Comparison of ENCODE assay signal across 8 mouse cellular contexts in genomic region chr8:114881891-114882401, GRCm38 (mm10).
A peak's percentile ranks its signal among the peaks of the same experiment; 100 is the strongest.
DNase-seq lines count a peak whose midpoint lies in the region; ATAC-seq lines count a peak whose summit lies in the region.

No protein-coding gene starts in this region.

- H3K9ac ChIP-seq in hindbrain, embryonic 14.5 days = no peak overlapping the region

- no peak overlapping the region for H3K4me2 ChIP-seq in hindbrain, embryonic 14.5 days (replicated peaks)

- peaks cover 32% of the 10 kb centered on the region for H3K27me3 ChIP-seq in hindbrain, embryonic 10.5 days (ENCODE audit: insufficient read depth, poor library complexity, severe bottlenecking)
- H3K27me3 ChIP-seq in hindbrain, embryonic 14.5 days (ENCODE audit: control insufficient read depth, insufficient read depth, low read length) = no peaks in the 10 kb centered on the region

- no peaks in the 10 kb centered on the region for H3K9me3 ChIP-seq in hindbrain, embryonic 10.5 days
- H3K9me3 ChIP-seq in hindbrain, embryonic 14.5 days (ENCODE audit: control insufficient read depth, low read length) = no peaks in the 10 kb centered on the region

- no peak for DNase-seq in hindbrain, embryonic 10.5 days (ENCODE audit: low spot score)
- no peak for DNase-seq in hindbrain, embryonic 14.5 days (ENCODE audit: low spot score)
- peak; percentile 75 for DNase-seq in cerebellum, adult 9-11 months
- DNase-seq in kidney, postnatal 36 days = peak; percentile 42 to 43
- peak; percentile 79 for DNase-seq in naive thymus-derived CD4-positive, alpha-beta T cell, adult 2 months (ENCODE audit: low read depth)
- DNase-seq in urinary bladder, postnatal 4 days (ENCODE audit: low spot score in 2 of 2) = no peak
- no peak for DNase-seq in ovary, postnatal 36 days (ENCODE audit: low spot score)

- ATAC-seq in hindbrain, embryonic 14.5 days (ENCODE audit: low FRiP score) = no peak
- ATAC-seq in frontal cortex, adult (ENCODE audit: low TSS enrichment) = no peak

- H3K4me1 ChIP-seq in hindbrain, embryonic 10.5 days (replicated peaks) = peaks cover 60% of the 10 kb centered on the region
- H3K4me1 ChIP-seq in hindbrain, embryonic 14.5 days (replicated peaks; ENCODE audit: control insufficient read depth, insufficient read depth, low read length) = no peaks in the 10 kb centered on the region; the same call in 1 of the 2 replicates

- no peak overlapping the region for H3K4me3 ChIP-seq in hindbrain, embryonic 10.5 days
- H3K4me3 ChIP-seq in hindbrain, embryonic 14.5 days (replicated peaks; ENCODE audit: low read length) = no peak overlapping the region

- peak overlapping the region; percentile 46 for H3K27ac ChIP-seq in hindbrain, embryonic 10.5 days
- no peak overlapping the region for H3K27ac ChIP-seq in hindbrain, embryonic 14.5 days

- no peaks in the 10 kb centered on the region for H3K36me3 ChIP-seq in hindbrain, embryonic 10.5 days
- H3K36me3 ChIP-seq in hindbrain, embryonic 14.5 days (replicated peaks; ENCODE audit: control insufficient read depth, insufficient read depth) = no peaks in the 10 kb centered on the region

- 66% methylated on average over 5 of the region's 5 CpGs for WGBS in hindbrain, embryonic 10.5 days
- WGBS in hindbrain, embryonic 14.5 days = 60% methylated on average over 5 of the region's 5 CpGs

Comparison
In these comparisons a context has a peak if more than half of its experiments do, and no peak if none do; other contexts are left out.
1. DNase-seq: peak in cerebellum, adult 9-11 months (single experiment), kidney, postnatal 36 days (2 of 2) and naive thymus-derived CD4-positive, alpha-beta T cell, adult 2 months (single experiment); none in hindbrain, embryonic 10.5 days (single experiment), hindbrain, embryonic 14.5 days (single experiment), urinary bladder, postnatal 4 days (0 of 2) and ovary, postnatal 36 days (single experiment).